Mouse (Mus musculus): ENCODE results near the gene Qtrt1. TPM values are rescaled to one million over a fixed set of nuclear protein-coding genes. Genes with fewer than 3 reads are reported as not detected.
"Not testable (repeated sequence)": the region's sequence is repeated elsewhere in the genome, so short reads cannot be mapped to it uniquely, and the experiment has no call there.

Gene Qtrt1
- total RNA-seq, 2 experiments from 2014 or later = 34.9 to 40.4 TPM

DNA sequence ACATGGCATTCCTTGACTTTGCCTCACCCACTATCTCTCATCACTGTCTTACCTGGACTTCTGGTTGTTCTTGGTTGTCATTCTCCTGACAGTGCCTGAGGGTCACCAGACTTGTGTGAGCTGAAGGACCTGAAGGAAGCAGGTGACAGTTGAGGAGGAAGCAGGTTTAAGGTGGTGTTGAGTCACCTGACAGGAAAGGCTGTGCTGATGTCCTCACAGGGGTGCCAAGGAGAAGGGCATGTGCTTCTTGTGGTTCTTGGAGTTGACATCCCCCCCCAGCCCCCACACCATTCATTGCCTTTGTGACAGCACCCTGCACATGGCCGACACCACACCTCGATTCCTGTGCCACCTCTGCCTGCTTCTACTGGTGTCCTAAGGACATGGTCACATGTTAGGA lies 36.1 kb downstream of the Qtrt1 start:
- peak; percentile 47 for ATAC-seq (replicated peaks; ENCODE audit: poor library complexity, severe bottlenecking)

- no peak for ATAC-seq (replicated peaks; ENCODE audit: poor library complexity, severe bottlenecking)
Observed at GRCm38 (mm10) chr9:21449710-21450109, 38.1 kb downstream of the Qtrt1 start.

DNA sequence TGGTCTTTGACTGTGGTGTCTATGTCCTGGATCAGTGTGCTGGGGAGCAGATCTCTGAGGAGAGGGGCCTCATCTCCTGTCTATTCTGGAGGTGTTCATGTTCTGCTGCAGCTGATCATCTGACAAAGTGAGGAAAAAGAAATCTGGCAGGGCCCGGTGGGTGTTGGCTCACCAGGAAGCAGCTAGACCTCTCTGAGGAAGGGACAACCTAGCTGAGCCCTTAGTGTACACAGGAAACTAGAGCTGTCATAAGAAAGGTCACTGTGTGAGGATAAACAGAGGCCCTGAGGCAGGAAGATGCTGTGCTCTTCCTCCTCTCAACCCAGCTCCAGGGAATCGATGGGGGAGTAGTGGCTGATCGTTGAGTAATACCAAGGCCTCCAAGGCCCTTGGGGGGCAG lies 38.6 kb downstream of the Qtrt1 start:
- no peak for ATAC-seq (replicated peaks; ENCODE audit: poor library complexity, severe bottlenecking)

DNA sequence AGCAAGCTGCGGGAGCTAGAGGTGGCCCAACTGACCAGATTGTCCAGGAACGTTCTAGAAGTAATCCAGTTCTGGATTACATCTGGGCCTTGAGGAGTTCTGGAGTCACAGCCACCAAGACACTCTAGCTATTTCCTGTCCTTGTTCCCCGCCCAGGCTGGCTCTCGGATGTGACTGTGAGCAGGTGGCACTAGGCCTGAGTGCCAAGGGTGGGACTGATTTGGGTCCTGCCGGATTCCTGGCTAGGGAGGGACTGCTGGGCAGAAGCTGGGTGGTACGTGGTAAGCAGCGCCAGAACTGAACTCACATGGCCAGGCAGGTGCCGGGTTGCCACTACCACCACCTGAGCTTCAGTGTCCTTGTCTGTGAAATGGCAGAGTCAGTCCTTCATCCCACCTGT lies 39.8 kb downstream of the Qtrt1 start:
- ATAC-seq (replicated peaks; ENCODE audit: poor library complexity, severe bottlenecking) = no peak

DNA sequence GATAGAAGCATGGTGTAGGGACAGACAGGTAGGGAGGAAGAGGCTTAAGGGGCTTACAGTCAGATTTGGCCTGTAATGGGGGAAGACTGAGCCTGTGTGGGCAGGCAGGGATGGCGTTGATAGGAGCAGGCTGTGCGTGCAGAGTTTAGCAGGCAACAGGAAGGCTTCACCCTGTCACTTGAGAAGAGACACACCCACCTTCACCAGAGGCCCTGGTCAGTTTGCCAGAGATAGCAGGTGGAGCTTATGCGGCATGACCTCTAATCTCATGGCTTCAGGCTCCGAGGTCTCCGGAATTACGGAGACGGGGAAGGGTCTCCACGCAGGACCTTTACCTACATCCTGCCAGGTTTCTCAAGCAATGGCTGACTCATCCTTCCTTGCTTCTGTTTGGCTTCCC lies 40.2 kb downstream of the Qtrt1 start:
- no peak for ATAC-seq (replicated peaks; ENCODE audit: poor library complexity, severe bottlenecking)

DNA sequence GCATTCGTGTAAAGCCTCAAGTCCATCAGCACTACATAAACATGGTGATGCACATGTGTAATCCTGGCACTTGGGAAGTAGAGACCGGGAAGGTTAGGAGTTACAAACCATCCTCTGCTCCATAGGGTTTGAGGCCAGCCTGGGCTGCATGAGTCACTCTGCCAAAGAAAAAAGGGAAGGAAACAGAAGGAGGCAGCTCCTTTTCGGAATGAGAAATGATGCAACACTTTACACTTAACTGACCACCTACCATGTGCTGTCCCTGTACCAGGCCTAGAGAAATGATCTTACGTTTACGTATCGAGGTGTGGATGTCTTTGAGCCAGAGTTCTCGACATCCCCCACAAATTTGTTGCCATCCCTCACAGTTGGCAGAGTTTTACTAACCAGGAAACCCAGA lies 41.4 kb downstream of the Qtrt1 start:
- peak; percentile 83 for ATAC-seq (replicated peaks; ENCODE audit: poor library complexity, severe bottlenecking)

DNA sequence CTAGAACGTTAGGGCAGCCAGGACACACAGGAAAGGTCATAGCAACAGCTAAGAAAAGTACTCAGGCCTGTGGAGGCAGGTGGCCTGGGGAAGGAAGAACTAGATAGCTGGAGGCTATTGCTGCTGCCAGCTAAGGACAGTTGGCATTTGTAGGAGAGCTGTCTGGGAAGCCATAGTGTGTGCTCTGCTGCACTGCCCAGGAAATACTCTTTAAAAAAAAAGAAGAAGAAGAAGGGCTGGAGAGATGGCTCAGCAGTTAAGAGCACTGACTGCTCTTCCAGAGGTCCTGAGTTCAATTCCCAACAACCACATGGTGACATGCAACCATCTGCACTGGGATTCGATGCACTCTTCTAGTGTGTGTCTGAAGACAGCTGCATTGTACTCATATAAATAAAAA lies 41.8 kb downstream of the Qtrt1 start:
- ATAC-seq (replicated peaks; ENCODE audit: poor library complexity, severe bottlenecking) = peak; percentile 4

DNA sequence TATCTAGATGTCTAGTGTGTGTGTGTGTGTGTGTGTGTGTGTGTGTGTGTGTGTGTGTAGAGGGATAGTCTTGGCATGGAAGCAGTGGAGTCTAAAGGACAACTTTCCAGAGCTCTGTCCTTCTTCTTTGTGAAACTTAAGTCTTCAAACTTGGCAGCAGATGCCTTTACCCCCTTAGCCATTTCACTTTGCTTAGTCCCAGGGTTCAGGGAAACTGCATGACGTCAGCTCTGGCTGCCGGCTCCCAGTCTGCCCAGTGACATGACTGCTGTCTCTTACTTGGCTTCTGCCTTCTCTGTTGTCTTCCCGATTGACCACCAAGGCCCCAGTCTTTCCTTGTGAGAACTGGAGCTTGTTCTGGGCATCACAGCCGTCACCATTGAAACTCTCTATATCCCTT lies 42.9 kb downstream of the Qtrt1 start:
- no peak for ATAC-seq (replicated peaks; ENCODE audit: poor library complexity, severe bottlenecking)

- no peak for ATAC-seq (replicated peaks; ENCODE audit: poor library complexity, severe bottlenecking)
Observed at GRCm38 (mm10) chr9:21455103-21455770, 43.6 kb downstream of the Qtrt1 start.

DNA sequence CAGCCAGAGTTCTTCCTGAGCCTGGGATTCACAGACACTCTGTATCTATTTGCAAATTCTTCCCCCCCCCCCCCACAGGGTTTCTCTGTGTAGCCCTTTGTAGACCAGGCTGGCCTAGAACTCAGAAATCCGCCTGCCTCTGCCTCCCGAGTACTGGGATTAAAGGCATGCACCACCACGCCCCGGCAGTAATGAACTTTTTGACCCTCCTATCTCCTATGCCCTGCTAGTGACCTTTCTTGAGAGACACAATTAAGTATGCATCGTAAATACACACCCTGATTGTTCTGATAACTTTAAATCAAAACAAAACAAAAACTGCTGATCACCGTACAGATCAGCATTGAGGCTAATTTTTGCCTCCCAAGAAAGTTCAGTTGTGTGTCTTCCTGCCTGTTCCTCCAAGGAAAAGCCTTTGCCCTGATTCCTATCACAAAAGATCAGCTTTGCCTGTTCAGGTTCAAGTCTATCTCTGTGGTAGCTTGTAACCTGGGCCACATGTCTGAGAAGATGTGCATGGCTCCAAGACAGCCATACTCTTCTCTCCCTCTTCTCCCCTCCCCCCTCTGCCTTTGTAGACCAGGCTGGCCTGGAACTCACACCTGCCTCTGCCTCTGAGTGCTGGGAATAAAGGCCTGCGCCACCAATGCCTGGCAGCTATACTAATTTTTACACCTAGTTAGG lies 44.8 kb downstream of the Qtrt1 start:
- no peak for ATAC-seq (replicated peaks; ENCODE audit: poor library complexity, severe bottlenecking)

DNA sequence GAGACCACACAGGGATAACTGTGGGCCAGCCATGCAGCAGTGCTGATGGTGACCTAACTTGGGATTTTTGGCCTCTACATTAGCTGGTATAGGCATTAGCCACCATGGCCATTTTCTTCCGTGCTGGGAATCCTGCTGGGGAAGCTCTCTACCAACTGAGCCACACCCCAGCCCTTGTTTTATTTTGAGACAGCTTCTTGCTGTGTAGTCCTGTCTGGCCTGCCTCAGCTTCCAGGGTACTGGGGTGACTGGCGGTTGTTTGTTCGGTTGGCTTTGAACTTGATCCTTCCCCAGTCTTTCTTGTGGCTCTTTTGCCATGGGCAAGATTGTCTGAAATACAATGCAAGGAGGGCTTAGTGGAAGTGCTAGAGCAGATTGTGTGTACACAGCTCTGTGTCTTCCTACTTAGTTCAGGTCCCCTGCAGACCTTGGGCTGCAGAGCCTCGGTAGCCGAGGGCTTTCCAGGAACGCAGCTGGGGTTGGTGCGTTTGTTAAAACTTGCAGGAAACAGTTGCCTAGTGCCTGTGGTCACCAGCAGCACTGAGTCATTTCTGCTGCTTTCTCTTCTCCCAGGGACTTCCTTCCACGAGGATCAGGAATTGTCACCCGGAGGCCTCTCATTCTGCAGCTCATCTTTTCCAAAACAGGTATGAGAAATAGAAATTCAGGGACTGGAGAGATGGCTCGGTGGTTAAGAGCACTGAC lies 45.4 kb downstream of the Qtrt1 start:
- ATAC-seq (replicated peaks; ENCODE audit: poor library complexity, severe bottlenecking) = peak; percentile 54

GRCm38 (mm10) chr9:21458821-21459220 lies 47.2 kb downstream of the Qtrt1 start:
- no peak for ATAC-seq (replicated peaks; ENCODE audit: poor library complexity, severe bottlenecking)

- ATAC-seq (replicated peaks; ENCODE audit: poor library complexity, severe bottlenecking) = no peak
Observed at GRCm38 (mm10) chr9:21460400-21460940, 48.8 kb downstream of the Qtrt1 start.

- peak; percentile 86 for ATAC-seq (replicated peaks; ENCODE audit: poor library complexity, severe bottlenecking)
Observed at GRCm38 (mm10) chr9:21463138-21463590, 51.5 kb downstream of the Qtrt1 start.

- ATAC-seq (replicated peaks; ENCODE audit: poor library complexity, severe bottlenecking) = peak; percentile 77
Observed at GRCm38 (mm10) chr9:21463766-21464564, 52.3 kb downstream of the Qtrt1 start.

DNA sequence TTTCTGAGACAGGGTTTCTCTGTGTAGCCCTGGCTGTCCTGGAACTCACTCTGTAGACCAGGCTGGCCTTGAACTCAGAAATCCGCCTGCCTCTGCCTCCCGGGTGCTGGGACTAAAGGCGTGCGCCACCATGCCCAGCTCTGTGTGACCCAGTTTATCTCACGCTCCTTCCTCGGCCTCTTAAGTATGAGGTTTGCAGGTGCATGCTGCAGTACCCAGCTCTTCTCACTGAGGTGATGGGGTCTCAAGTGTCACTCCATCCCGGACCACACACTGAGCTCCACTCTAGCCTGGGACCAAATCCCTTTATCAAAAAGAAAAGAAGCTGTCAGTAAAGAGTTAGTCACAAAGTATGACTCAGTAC lies 52.9 kb downstream of the Qtrt1 start:
- not testable (repeated sequence) for ATAC-seq (replicated peaks; ENCODE audit: poor library complexity, severe bottlenecking)

DNA sequence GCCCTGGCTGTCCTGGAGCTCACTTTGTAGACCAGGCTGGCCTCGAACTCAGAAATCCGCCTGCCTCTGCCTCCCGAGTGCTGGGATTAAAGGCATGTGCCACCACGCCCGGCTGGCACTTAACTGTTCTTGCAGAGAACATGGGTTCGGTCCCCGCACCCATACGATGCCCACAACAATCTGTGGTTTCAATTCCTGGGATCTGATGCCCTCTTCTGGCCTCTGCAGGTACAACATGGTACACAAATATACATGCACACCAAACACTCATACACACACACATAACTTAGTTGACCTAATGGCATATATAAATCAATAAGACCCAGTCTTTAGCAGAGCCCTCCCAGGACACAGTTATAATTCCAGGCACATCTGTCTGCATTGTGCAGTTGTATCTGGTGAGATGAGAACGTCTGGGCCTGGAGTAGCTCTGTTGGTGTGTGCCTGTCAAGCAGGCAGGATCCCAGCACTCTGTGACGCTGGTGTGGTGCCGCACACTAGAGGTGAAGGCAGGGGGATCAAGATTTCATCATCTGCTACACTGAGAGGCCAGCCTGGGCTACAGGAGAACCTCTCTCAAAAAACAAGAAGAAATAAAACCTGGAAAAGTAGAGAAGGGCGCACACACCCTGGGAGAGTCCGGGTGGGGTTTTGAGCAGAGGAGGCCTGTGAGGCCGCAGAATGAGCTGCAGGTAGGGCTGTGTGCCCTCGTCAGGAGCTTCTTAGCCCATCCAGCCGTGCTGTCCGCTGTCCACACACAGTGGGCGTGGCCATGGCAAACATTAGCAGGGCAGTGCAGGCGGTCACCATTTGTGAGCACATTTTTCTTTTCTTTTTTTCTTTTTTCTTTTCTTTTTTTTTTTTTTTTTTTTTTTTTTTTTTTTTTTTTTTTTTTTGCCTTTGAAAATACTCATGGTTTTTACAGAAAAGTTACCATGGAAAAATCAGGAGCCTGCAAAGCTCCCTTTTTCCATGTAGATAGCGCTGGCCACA lies 57.7 kb downstream of the Qtrt1 start:
- peak; percentile 79 for ATAC-seq (replicated peaks; ENCODE audit: poor library complexity, severe bottlenecking)
